Mouse (Mus musculus) right cerebral cortex, adult 2 months (tissue): ENCODE measurements around the gene Alkbh5.

Experiments
- DNase-seq, 2 experiments: peaks; one replicate each; pipeline ENCODE4 v3.0.0; 2021 to 2022; ENCODE audit warnings: low spot score in 2 of 2

The Alkbh5 gene

DNA sequence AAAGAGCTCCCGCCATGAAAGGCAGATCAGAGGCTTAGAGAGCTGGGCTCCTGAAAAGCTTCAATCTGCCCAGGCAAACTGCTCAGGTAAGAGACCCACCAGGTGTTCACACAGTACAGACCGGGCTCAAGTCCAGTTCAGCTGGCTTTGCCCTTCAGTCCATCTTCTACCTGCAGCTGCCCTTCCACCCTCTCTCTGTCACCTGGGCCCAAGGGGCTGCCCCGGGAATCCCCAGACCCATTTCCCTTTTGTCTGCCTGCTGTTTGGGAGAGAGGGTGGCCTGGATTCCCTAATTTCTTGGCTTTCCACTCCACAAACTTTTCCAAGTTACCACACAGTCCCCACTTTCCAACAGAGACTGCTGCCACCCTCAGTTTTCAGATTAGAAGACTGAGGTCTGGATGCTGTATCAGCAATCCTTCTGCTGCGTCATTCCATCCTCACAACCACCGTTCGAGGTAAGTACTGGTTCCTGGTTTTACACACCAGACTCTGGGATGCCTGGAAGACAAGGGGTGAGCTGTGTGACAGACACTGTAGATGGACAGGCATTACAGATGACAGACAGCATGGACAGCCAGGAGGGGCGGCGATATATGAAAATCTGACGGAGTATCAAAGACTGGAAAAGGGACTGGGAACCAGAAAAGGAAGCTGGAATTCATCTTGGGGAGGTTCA is at the start of gene Alkbh5:
Gene Alkbh5, plus strand, starts transcription at position 202 of the 679 bp plus-strand sequence.
- DNase-seq = peak; percentile 32 to 51

DNA sequence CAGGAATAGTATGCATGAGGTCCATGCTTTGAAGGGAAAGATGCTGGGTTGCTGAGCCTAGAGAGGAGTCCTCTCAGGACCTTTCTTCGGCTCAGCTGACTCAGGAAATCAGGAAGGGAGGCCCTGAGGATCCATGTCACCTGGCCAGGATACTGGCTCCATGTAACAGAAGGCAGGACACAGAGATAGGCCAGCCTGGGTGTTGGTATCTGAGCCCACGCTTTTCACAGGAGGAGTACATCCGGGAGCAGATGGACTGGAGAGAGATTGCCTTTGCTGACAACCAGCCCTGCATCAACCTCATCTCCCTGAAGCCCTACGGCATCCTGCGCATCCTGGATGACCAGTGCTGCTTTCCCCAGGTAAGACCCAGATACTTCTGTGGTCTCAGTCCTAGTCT is 43.5 kb upstream of the Alkbh5 start:
- no peak for DNase-seq

DNA sequence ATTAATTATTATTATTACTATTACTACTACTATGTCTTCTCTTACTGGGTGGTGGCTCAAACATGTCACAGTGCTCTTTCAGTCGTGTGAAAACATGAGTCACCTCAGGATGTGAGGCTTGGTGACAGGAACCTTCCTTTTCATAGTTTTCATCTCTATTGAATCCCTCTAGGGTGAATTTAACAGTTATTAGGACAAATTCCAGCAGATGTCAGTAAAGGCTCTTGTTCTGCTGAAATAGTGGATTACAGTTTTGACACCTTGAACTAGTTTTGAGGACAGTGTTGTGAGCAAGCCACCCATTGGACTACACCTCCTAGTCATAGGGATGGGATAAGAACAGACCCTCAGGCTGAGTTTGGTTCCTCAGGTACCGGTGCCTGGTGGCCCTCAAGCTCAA is 40.5 kb upstream of the Alkbh5 start:
- no peak for DNase-seq

DNA sequence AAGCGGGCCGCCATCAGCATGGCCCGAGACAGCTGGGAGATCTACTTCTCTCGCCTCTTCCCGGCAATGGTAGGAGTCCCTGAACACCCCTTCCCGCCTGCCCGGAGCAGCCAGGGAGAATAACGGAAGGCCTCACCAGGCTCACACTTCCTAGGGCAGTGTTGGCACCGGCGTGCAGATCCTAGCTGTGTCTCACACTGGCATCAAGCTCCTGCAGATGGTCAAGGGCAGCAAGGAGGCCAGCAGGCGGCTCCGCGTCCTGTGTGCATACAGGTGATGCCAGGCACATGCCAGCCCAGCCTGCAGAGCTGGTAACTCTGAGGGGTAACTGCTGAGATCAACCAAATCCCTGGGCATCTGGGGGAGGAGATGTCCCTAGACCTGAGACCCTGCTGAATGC is 28.9 kb upstream of the Alkbh5 start:
- no peak for DNase-seq

DNA sequence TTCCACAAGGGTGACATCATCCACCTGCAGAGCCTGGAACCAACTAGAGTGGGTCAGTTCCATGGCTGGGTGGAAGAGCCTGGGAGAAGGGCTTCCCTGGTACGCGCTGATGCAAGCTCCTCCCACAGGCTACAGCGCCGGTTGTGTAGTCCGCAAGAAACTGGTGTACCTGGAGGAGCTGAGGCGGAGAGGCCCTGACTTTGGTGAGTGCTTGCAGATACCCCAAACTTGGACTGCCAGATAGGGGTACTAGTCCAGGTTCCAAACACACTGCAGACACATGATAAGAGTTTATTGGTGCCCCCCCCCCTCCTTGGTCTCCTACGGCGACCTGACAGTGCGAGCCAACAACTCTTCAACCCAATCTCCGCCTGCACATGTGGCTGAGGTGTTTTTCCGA is 27.2 kb upstream of the Alkbh5 start:
- DNase-seq = no peak

DNA sequence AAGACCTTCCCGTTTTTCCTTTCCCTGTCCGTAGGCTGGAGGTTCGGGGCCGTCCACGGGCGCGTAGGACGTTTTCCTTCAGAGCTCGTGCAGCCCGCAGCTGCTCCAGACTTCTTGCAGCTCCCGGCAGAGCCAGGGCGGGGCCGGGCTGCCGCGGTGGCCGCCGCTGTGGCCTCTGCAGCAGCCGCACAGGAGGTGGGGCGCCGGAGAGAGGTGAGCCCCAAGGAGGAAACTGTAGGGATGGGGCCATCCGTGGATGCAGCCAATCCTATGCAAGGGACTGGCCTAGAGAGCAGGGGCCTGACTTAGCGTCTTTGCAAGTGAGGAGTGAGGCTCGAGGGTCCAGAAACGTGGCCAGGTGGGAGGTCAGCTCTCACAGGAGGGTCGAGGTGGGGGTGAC is 26.7 kb upstream of the Alkbh5 start:
- no peak for DNase-seq

DNA sequence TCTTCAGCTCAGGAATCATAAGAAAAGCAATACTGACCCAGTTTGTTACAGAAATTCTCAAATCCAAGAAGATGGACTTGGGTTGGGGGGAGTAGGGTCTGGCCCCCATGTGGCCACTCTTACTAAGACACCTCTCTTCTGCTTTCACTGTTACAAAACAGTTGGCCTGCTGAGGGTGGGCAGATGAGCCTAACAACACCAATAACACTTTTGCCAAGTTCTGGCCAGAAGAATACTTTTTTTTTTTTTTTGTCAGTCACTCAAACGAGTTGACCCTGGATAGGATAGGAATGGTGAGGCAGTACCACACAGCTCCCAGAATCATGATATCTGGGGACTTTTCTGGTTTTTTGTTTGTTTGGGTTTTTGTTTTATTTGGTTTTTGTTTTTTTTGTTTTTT is 24.3 kb upstream of the Alkbh5 start:
- no peak for DNase-seq

DNA sequence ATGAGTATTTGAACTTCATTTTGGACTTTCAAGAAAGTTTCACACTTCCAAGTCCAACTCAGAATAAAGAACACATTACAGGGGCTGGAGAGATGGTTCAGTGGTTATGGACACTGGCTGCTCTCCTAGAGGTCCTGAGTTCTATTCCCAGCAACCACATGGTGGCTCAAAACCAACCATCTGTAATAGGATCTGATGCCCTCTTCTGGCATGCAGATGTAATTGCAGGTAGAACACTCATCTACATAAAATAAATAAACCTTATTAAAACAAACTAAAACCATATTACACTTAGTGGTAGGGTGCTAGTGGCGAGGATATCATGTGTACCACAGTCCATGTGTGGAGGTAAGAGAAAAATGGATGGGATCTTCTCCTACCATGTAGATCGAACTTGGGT is 23.7 kb upstream of the Alkbh5 start:
- DNase-seq = no peak

DNA sequence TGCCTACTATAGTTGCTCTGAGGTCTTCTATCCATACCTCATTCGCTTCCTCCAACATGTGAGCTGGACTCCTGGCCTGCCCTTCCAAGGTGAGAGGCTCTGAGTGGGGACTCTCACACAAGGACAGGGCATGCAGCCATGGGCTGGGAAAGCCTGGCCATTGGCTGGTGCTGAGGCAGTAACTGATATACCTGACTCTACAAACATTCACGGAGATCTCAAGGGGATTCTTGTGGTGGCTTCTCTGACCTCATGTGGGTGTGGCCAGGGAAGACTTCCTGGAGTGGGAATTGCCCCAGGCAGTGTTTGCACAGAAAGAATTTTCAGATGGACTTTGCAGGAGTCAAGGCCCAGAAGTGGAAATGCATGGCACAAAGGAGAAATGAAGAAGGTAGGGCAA is 21.2 kb upstream of the Alkbh5 start:
- no peak for DNase-seq

DNA sequence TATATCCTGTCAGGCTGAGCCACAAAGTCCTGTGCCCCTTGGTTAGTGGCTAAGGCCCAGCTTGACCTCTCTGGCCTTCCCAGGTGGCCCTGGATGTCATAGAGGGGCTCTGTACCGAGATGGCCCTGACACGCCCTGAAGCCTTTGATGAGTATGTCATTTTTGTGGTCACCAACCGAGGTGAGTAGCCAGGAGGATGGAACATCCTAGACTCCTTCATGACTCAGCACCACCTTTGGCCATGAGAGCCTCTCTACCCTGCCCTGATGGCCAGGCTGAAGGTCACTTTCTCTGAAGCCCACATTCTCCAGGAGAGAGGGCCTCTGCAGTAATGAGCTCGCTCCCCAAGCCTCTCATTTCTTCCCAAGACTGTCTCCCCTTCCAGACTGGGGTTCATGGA is 17.9 kb upstream of the Alkbh5 start:
- no peak for DNase-seq

DNA sequence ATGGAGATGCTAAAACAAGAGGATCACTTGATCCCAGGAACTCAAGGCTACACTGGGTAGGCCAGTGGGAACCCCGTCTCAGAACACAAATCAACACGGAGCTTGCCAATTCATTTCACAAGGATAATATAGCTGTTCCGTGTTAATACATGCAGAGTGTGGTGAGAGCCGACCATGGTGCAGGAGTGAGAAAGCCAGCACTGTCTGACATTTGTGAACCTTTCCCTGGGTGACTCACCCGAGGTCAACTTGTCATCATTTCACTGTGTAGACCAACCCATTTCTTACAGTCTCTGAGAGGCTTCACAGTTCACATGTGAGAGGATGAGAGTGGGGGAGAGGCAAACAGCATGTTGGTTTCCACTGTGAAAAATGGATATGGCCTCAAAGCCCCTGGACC is 14.2 kb upstream of the Alkbh5 start:
- no peak for DNase-seq

DNA sequence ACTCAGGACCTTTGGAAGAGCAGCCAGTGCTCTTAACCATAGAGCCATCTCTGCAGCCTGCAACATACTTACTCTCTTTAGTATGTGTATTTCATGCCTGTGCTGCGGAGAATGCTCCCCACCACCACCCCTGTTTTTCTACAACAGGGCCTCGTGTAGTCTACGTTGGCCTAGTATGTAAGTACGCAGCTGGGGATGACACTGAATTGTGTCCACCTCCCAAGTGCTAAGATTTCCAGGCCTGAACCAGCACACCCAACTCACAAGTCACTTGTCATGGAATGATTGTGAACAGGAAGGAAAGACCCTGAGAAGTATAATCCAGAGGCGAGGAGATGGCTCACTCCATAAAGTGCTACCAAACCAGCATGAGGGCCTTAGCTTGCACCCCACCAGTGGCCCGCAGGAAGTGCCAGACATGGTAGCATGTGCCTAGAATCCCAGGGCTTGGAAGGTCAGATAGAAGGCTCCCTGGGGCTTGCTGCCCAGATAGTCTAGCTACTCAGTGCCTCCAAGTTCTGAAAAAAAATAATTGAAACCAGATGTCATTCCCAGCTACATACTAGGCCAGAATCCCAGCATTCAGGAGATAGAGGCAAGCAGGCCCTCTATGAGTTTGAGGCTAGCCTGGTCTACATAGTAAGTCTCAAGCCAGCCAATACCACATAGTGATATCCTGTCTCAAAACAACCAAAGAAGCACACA is 13.4 kb upstream of the Alkbh5 start:
- DNase-seq = no peak

DNA sequence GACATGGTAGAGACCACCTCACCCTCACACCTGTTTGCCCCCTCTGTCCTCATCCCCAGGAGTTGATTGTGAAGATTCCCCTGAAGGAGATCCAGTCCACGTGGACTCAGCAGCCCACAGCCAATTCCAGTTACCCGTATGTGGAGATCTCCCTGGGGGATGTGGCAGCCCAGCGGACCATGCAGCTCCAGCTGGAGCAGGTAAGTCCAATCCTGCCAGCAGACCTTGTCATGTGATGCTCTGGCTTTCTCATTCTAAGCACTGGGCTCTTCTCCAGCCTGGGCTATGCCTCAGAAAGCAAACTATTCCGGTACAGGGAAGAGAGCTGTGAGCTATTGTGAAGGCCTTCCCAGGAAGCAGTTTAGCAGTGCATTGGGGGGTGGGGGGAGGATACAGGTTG is 9.7 kb upstream of the Alkbh5 start:
- DNase-seq = no peak

DNA sequence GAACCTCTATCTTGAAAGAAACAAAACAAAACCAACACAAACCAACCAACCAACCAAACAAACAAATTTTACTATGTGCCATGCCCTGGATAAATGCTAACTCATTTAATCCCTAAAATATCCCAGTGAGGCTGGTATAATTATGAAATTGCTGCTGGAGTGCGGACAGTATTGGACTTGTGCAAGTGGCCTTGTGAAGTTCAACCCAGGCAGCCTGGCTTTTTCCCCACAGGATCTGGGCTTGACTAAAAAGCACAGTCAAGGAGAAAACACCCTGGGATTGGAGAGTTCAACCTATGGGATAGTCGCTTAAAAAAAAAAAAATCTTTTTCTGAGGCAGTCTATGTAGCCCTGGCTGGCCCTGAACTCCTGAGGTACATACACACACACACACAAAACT is 505 bp upstream of the Alkbh5 start:
- DNase-seq = no peak

DNA sequence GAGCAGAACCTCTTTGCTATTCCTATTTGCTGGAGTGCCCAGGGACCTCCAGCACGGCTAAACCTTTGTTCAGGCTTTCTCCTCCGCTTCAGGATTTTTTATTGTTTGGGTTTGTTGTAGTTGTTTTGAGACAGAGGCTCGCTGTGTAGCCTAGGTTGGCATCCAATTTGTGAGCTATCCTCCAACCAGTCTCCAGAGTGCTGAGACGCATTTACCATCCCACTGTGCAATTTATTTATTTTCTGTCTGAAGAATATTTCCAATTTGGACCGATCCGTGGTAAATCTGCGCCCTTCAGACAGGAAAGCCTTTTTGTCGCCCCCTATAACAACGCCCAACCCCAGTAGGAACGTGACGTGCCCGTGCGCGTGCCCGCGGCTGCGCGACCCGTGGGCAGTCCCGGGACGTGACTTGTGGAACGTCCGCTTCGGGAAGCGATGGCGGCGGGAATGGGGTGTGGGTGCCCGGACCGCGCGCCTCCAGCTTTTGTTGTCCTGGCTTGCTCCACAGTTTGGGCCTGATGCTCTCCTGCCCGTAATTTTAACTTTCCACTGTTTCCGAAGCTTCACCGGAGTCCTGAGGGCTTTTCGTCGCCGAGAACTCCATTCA is 782 bp downstream of the Alkbh5 start:
- peak; percentile 91 for DNase-seq

DNA sequence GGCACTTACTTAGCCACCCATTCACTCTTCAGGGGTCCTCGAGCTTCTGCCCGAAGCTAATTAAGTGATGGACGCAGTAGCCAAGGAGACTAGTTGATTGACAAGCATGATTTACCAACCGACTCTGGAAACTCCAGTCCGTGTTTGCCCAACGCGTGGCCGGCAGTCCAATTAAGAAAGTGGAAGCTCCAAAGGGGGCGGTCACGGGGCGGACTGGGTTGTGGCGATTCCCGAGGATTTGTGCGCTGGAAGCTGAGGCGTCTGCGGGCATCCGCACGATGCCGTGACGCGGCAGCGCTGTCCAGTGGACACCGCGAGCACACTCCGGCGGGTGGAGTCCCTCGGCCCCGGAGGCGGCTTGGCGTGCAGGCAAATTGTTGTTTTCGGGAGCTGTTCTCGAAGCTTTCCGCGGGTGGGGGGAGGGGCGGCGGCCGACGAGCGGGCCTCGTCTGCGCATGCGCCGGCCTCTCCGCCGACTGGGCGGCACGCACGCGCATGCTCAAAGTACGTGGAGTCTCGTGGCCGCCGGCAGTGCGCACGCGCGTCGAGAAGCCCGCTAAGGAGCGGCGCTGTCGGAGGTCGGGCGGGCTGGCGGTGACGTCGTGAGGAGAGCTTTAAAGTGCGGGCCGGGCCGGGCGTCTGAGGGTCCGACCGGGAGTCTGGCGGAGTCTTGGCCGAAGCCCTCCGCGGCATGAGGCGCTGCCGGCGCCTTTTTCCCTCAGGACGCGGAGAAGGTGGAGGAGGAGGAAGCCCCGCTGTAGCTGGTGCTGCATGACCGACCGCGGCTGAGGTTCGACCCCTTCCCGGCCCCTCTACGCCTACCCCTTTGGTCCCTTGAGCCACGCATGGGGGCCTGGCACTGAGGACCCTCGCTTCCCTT is 1.5 kb downstream of the Alkbh5 start:
- peak; percentile 97 for DNase-seq

DNA sequence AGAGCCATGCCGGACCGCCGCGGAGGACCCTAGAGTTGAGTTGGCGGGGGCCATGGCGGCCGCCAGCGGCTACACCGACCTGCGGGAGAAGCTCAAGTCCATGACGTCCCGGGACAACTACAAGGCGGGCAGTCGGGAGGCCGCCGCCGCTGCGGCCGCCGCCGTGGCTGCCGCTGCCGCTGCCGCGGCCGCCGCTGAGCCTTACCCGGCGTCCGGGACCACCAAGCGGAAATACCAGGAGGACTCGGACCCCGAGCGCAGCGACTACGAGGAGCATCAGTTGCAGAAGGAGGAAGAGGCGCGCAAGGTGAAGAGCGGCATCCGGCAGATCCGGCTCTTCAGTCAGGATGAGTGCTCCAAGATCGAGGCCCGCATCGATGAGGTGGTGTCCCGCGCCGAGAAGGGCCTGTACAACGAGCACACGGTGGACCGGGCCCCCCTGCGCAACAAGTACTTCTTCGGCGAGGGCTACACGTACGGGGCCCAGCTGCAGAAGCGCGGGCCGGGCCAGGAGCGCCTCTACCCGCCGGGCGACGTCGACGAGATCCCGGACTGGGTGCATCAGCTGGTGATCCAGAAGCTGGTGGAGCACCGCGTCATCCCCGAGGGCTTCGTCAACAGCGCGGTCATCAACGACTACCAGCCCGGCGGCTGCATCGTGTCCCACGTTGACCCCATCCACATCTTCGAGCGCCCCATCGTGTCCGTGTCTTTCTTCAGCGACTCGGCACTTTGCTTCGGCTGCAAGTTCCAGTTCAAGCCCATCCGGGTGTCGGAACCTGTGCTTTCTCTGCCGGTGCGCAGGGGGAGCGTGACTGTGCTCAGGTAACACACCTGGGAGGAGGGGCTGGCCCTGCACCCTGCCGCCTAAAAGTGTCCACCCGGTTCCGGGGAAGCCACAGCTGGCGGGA is 2.4 kb downstream of the Alkbh5 start:
- peak; percentile 13 to 26 for DNase-seq

DNA sequence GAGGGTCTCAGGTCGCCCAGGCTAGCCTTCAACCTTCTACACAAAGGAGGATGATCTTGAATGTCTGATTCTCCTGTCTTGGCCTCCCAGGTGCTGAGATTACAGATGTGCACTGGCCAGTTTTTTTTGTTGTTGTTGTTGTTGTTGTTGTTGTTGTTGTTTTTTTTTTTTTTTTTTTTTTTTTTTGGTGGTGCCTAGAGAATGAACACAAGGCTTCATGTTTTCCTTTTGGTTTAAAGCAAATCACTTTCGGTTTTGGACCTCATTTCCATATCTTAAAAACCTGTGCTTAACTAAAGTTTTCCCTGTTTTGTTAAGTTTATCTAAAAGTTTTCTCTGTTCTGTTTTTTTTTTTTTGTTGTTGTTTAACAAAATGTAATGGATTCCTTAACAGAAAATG is 3.4 kb downstream of the Alkbh5 start:
- no peak for DNase-seq

DNA sequence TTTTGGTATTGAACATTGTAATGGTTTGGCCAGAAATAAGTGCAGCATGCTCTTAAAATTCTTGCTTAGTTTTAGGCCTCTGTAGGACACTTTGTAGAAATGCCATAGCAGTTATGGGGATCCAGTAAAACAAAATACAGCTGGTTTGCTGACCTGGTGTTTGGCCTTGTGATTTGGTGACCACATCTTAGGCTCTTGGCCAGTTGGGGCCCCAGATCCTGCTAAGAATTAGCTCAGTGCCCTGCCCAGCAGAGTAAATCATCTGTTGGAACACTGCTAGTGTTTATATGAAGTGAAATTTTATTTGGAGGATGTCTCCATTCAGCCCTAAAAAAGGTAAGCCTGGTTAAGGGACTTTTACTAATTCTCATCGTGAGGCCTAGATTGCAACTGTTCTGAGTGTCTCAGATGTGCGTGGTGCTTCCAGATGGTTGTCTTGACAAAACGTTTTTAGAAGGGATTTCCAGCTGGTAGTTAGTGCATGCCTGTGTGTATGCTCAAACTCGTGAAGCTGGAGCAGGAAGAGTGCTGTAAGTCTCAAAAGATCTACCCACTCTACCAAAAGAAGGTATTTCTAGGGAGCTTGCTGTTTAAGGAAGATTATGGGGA is 3.9 kb downstream of the Alkbh5 start:
- peak; percentile 28 to 34 for DNase-seq

DNA sequence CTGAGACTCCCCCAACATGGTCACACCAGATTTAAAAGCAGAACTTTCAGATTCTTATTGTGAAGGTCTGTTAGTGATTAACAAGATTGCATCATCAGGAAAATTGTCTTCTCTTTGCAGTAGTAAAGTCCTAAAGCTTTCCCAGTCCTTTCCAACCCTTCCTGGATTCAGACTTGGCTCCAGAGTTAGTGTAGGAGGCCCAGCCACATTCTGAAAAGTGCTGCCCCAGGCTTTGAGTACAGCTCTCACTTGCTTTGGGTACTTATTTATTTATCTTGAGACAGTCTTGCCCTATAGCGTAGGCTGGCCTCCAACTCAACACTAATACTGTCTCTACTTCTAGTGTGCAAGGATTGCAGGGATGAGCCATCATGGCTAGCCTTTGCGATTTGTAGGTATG is 4.6 kb downstream of the Alkbh5 start:
- DNase-seq = no peak

DNA sequence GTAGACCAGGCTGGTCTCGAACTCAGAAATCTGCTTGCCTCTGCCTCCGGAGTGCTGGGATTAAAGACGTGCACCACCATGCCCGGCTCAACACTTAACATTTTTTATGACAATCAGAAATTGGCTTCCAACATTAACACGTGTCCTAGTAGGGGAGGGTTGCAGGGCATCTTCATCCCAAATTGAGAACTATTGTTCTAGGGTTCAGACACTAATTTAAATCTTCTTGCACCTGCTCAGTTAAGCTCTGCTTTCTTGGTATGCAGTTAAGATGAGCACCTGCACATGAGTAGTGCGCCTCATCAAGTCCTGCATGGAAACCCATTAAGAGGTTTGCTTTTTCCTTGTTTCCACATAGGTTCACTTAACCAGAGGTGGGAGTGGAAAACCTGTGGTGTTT is 5.7 kb downstream of the Alkbh5 start:
- no peak for DNase-seq
